Mouse (Mus musculus) hindbrain, embryonic 15.5 days (tissue): ENCODE results near the gene Golt1a. TPM values are rescaled to one million over a fixed set of nuclear protein-coding genes. Genes with fewer than 3 reads are reported as not detected.

ENCODE experiments used
- ATAC-seq: fragments of 200-750 bp; cut with Nextera tagmentation; 2 replicates; pipeline ENCODE4 v1.8.0; 2017; ENCODE audit warnings: low read depth, moderate number of reproducible peaks, moderate TSS enrichment; ENCODE audit not compliant: low FRiP score
- H3K27ac ChIP-seq: fragments of 300-500 bp; sonication (generic); replicated peaks from 2 replicates; pipeline ENCODE4 v1.5.1; 2015; ENCODE audit warnings: mild to moderate bottlenecking, inconsistent platforms
- H3K27me3 ChIP-seq: fragments of 300-500 bp; sonication (generic); 2 replicates; pipeline ENCODE4 v1.6.1; 2015; ENCODE audit warnings: control low read depth, inconsistent platforms
- H3K36me3 ChIP-seq: fragments of 300-500 bp; sonication (generic); 2 replicates; pipeline ENCODE4 v1.6.1; 2015; ENCODE audit warnings: control low read depth, inconsistent platforms
- H3K4me1 ChIP-seq: fragments of 300-500 bp; sonication (generic); replicated peaks from 2 replicates; pipeline ENCODE4 v1.6.1; 2015; ENCODE audit warnings: control low read depth, inconsistent platforms
- H3K4me2 ChIP-seq: fragments of 300-500 bp; sonication (generic); 2 replicates; pipeline ENCODE4 v1.6.1; 2015; ENCODE audit warnings: moderate library complexity, mild to moderate bottlenecking, inconsistent platforms
- H3K4me3 ChIP-seq: fragments of 300-500 bp; sonication (generic); 2 replicates; pipeline ENCODE4 v1.5.1; 2015; ENCODE audit warnings: mild to moderate bottlenecking, inconsistent platforms
- H3K9ac ChIP-seq: fragments of 300-500 bp; sonication (generic); 2 replicates; pipeline ENCODE4 v1.6.1; 2015; ENCODE audit warnings: inconsistent platforms
- H3K9me3 ChIP-seq: fragments of 300-500 bp; sonication (generic); 2 replicates; pipeline ENCODE4 v1.6.1; 2016; ENCODE audit warnings: control low read depth, inconsistent platforms
- WGBS: fragments of 180-500 bp; shearing (Covaris S2); methylation state at CpG from one replicate; pipeline ENCODE4 v1.1.7; 2015; 5-methylcytosine and 5-hydroxymethylcytosine counted together
- polyA plus RNA-seq: library from polyadenylated mRNA; unstranded; fragments of >200 nt; fragmentation: Nextera tagmentation; extraction: Ambion mirVana; gene quantifications from 2 replicates; pipeline ENCODE4 v1.2.1, GENCODE M21; 2015

Gene Golt1a
- polyA plus RNA-seq, 1 experiment from 2014 or later: not detected

DNA sequence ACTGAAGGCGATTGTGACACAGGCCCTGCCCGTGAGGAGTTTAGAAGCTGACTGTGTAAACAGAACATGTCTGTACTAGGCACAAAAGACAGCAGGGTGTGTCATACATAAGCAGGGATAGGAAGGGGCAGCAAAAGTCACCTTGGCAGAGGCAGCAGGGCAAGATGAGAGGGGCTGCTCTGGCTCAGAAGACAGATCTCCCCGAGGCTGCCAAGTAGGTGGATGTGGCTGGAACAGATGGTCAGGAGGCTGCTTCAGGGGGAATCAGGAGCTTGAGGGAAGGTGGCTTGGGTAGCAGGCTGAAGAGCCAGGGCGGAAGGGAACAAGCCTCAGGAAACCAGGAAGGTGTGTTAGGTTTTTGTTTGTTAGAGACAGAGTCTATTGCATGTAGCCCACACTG is 60.8 kb downstream of the Golt1a start:
- WGBS: 77% methylated on average over 4 of the region's 4 CpGs
- Histone ChIP-seq H3K4me2 (no peak overlapping the region), H3K27me3 (no peaks in the 10 kb centered on the region; the same call in 1 of the 2 replicates), H3K36me3 (no peaks in the 10 kb centered on the region), H3K9me3 (no peaks in the 10 kb centered on the region), H3K9ac (no peak overlapping the region), H3K27ac (no peak overlapping the region), H3K4me1 (peaks cover 12% of the 10 kb centered on the region), H3K4me3 (no peak overlapping the region)
- ATAC-seq: no peak

DNA sequence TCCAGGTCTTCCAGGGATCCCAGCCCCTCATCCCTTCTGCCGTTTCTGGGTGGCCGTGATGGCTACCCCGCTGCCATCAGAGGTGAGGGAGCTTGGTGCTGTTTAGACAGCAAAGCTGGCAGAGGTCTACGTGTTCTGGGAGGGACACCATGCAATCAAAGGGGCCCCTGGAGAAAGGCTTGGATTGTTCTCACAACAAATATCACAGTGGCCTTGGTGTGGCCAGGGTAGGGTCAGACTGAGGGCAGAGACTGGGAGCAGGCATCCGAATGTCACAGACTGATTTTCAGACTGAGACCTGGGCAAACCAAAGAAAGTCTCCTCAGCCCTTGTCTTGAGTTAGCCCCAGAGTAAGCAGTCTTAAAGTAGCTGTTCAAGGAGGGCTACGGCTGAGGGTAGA is 61.8 kb downstream of the Golt1a start:
- no peak overlapping the region for H3K4me3 ChIP-seq
- no peaks in the 10 kb centered on the region for H3K9me3 ChIP-seq
- no peak for ATAC-seq
- no peak overlapping the region for H3K4me2 ChIP-seq
- no peaks in the 10 kb centered on the region for H3K27me3 ChIP-seq
- WGBS: 80% methylated on average over 6 of the region's 6 CpGs
- H3K4me1 ChIP-seq: peaks cover 12% of the 10 kb centered on the region
- no peak overlapping the region for H3K27ac ChIP-seq
- H3K36me3 ChIP-seq: no peaks in the 10 kb centered on the region
- no peak overlapping the region for H3K9ac ChIP-seq

DNA sequence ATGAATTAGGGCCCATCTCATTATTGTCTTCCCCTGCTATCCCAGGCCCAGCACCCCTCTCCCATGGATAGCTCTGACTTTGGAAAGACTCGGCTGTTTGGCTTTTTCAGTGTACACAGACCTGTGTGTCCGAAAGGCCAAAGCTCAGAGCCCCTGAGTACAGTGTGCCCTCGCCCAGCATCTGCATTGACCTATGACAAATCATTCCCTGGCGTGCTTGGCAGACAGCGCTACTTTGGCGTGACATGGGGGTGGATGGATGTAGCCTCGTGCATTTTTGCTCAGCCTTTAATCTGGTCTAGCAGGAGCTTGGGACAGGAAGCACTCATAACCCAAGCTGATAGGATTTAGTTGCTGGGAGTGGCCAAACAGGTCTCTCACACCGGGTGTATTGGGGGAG is 62.5 kb downstream of the Golt1a start:
- Histone ChIP-seq H3K9me3 (no peaks in the 10 kb centered on the region), H3K27ac (no peak overlapping the region), H3K4me2 (no peak overlapping the region), H3K4me3 (no peak overlapping the region), H3K4me1 (peaks cover 12% of the 10 kb centered on the region), H3K36me3 (no peaks in the 10 kb centered on the region), H3K9ac (no peak overlapping the region), H3K27me3 (no peaks in the 10 kb centered on the region)
- ATAC-seq: no peak
- 73% methylated on average over 8 of the region's 8 CpGs for WGBS

Other genes with a start within 250 kb of the Golt1a start
- 26.7 and 28.0 TPM in 2 replicates for gene Ppp1r15b, start 178.7 kb upstream of the Golt1a start, polyA plus RNA-seq
- 17.2 and 19.9 TPM in 2 replicates for gene Plekha6, start 145.6 kb upstream of the Golt1a start, polyA plus RNA-seq
- gene Kiss1, start 12.1 kb downstream of the Golt1a start, polyA plus RNA-seq: 0.34 TPM in 1 of 2 replicates, not detected in the other
- 7.9 and 11.1 TPM in 2 replicates for gene Ren1, start 40.7 kb downstream of the Golt1a start, polyA plus RNA-seq
- gene Etnk2, start 53.8 kb downstream of the Golt1a start, polyA plus RNA-seq: 21.1 and 22.4 TPM in 2 replicates
- gene Sox13, start 114.6 kb downstream of the Golt1a start, polyA plus RNA-seq: 6.0 and 7.3 TPM in 2 replicates